Mouse (Mus musculus) hindbrain, embryonic 10.5 days (tissue): ENCODE data around the gene Gm49342. TPM values are rescaled to one million over a fixed set of nuclear protein-coding genes. Genes with fewer than 3 reads are reported as not detected.
"Not testable (repeated sequence)": the region's sequence is repeated elsewhere in the genome, so short reads cannot be mapped to it uniquely, and the experiment has no call there.

ENCODE experiments used
- DNase-seq: peaks from one replicate; pipeline ENCODE4 v3.0.0-alpha.2; 2017; ENCODE audit warnings: low spot score
- H3K27ac ChIP-seq: fragments of 300-500 bp; sonication (generic); 2 replicates; pipeline ENCODE4 v1.5.1; 2016; ENCODE audit warnings: mild to moderate bottlenecking, moderate library complexity
- H3K27me3 ChIP-seq: fragments of 300-500 bp; sonication (generic); 2 replicates; pipeline ENCODE4 v1.6.1; 2016; ENCODE audit warnings: mild to moderate bottlenecking; ENCODE audit not compliant: poor library complexity, insufficient read depth, severe bottlenecking
- H3K36me3 ChIP-seq: fragments of 300-500 bp; sonication (generic); 2 replicates; pipeline ENCODE4 v1.6.1; 2016; ENCODE audit warnings: mild to moderate bottlenecking, moderate library complexity
- H3K4me1 ChIP-seq: fragments of 300-500 bp; sonication (generic); replicated peaks from 2 replicates; pipeline ENCODE4 v1.6.1; 2016; ENCODE audit warnings: mild to moderate bottlenecking
- H3K4me3 ChIP-seq: fragments of 300-500 bp; sonication (generic); 2 replicates; pipeline ENCODE4 v1.5.1; 2016; ENCODE audit warnings: mild to moderate bottlenecking, moderate library complexity
- H3K9me3 ChIP-seq: fragments of 300-500 bp; sonication (generic); 2 replicates; pipeline ENCODE4 v1.6.1; 2016; ENCODE audit warnings: mild to moderate bottlenecking, moderate library complexity
- WGBS: fragments of 180-500 bp; shearing (Covaris S2); methylation state at CpG from one replicate; pipeline ENCODE4 v1.1.7; 2016; 5-methylcytosine and 5-hydroxymethylcytosine counted together
- polyA plus RNA-seq: library from polyadenylated mRNA; unstranded; fragments of >200 nt; fragmentation: Nextera tagmentation; extraction: Ambion mirVana; gene quantifications from 2 replicates; pipeline ENCODE4 v1.2.1, GENCODE M21; 2016

The Gm49342 gene
- not detected in 2 replicates for polyA plus RNA-seq

DNA sequence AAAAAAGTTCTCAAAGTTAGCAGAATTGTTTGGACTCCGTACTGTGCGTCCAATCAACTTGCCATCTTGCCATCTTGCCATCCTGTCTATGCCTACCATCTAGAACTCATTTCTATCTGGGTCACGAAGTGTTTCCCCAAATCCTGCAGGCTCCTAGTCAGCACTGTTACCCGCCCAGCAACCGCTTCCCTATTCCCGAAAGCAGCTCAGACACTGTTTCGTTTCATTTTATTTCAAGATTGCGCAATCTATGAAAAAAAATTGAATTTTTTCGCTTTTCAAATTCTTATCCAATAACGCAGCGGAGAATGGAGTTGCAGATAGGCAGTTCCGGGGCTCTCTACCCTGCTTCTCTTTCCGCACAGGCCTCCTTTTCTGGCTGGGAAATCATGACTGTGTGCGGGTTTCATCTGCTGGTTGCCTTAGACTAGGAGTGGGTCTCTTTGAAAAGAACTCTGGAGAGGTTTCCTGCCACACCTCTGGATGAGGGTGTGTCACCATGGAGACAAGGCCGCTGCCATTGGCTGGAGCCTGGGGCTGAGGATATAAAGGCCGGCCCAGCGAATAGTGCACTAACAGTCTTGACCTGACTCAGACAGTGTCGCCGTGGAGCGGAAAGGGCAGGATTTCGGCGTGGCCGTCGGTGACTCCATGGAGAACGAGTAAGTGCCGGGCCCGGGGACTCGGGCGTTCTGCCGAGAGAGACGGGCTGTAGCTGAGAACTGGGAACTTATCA, at the start of gene Gm49342:
Gm49342 (plus strand) TSS at position 586 of the 736 bp plus-strand sequence.
- Histone ChIP-seq H3K36me3 (peaks cover 8% of the 10 kb centered on the region), H3K9me3 (no peaks in the 10 kb centered on the region), H3K27me3 (no peaks in the 10 kb centered on the region), H3K4me3 (peak within 1 kb of the TSS; percentile 59), H3K27ac (peak within 1 kb of the TSS; percentile 89), H3K4me1 (peaks cover 10% of the 10 kb centered on the region)
- WGBS = 20% methylated on average over 31 of the region's 31 CpGs
- peak; percentile 96 for DNase-seq

DNA sequence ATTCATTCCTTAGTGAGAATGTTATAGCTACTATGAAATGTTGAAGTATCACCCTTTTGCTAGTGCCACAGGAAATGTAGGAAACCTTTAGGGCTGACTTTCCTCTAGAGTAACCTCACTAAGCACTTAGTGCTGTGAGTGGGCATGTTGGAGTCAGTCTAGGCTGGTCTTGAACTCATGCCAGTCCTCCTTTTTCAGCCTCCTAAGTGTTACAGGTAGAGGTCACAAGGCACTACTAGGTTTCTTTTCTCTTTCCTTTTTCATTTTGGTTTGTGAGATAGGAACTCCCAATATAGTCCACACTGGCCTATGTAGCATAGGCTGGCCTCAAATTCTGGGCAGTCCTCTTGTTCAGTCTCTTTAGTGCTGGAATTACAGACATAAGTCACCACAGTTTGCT, 48.9 kb upstream of the Gm49342 start:
- Histone ChIP-seq H3K27ac (no peak overlapping the region), H3K9me3 (0 out of 2 replicates have a peak, but pooled peaks cover 3% of the 10 kb centered on the region), H3K36me3 (no peaks in the 10 kb centered on the region), H3K27me3 (peaks cover 30% of the 10 kb centered on the region), H3K4me1 (peaks cover 16% of the 10 kb centered on the region), H3K4me3 (no peak overlapping the region)
- no peak for DNase-seq

DNA sequence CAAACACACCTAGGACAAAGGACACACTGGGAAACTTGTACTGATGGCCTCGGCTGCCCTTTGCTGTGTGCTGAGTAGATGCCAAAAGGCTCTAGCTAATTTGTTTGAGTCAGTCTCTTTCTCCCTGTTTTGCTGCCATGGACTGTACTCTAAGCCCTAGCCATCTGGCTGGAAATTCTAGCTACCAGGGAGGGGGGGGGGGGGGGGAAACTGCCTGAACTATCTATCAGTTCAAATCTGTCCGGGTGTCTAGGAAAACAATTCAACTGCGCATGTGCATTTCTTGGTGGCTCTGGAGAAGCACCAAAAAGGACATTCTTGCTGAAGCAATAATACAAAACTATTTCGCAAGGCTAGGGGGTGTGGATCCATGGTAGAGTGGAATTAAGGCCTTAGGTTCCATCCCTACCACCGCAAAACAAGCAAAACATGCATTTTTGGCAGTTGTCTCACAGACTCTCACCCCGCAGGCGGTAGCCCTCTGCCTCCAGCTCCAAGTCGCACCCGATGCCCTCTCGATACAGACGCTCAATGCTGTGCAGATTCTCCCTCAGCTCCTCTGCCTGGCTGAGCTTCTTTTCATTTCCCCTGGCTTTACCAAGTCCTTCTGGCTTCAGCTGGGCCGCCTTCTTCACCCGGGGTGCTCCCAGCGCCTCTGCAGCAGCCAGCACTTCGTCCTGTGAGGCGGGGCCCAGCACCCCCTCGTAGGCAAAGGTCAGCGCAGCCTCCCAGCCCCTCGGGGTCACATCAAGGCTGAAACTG, 48.2 kb upstream of the Gm49342 start:
- peaks cover 16% of the 10 kb centered on the region for H3K4me1 ChIP-seq
- peak overlapping the region; percentile 75; the same call in 1 of the 2 replicates for H3K27ac ChIP-seq
- H3K4me3 ChIP-seq = peak overlapping the region; percentile 58
- H3K9me3 ChIP-seq = 0 out of 2 replicates have a peak, but pooled peaks cover 3% of the 10 kb centered on the region
- H3K36me3 ChIP-seq = no peaks in the 10 kb centered on the region
- whole genome bisulfite sequencing = 19% methylated on average over 19 of the region's 19 CpGs
- DNase-seq = peak; percentile 42
- H3K27me3 ChIP-seq = peaks cover 30% of the 10 kb centered on the region

DNA sequence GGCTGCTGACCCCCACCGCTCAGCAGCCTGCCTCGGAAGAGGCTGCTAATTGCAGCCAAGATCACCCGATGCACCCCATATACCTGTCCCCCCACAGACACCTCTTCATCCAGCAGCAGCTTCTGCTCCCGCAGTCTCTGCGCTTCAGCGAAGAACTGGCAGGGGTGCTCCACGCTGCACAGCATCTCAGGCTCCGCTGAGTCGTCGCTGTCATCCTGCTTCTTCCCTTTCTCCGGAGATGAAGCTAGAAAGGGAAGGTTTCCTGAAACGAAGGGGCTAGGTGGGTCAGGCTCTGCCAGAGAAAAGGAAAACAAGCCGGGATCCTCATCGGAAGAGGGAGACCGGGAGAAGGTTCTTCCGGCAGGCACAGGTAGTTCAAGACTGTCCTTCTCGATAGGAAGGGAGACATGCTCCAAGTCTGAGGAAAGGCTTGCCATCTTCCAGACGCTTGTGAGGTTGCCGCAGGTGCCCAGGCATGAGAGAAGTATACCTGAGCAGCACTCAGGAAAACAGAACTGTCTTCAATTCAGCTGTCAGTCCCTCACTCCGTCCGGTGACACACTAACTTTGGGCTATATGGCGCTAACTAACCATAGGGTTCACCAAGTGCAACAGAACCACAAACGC, 47.5 kb upstream of the Gm49342 start:
- peak overlapping the region; percentile 58 for H3K4me3 ChIP-seq
- DNase-seq = peak; percentile 28
- no peaks in the 10 kb centered on the region for H3K36me3 ChIP-seq
- H3K27ac ChIP-seq = 0 out of 2 replicates have a peak overlapping the region, but pooled peaks have one; percentile 75
- H3K27me3 ChIP-seq = peaks cover 30% of the 10 kb centered on the region
- H3K4me1 ChIP-seq = peaks cover 16% of the 10 kb centered on the region
- WGBS = 17% methylated on average over 23 of the region's 23 CpGs
- no peaks in the 10 kb centered on the region for H3K9me3 ChIP-seq

DNA sequence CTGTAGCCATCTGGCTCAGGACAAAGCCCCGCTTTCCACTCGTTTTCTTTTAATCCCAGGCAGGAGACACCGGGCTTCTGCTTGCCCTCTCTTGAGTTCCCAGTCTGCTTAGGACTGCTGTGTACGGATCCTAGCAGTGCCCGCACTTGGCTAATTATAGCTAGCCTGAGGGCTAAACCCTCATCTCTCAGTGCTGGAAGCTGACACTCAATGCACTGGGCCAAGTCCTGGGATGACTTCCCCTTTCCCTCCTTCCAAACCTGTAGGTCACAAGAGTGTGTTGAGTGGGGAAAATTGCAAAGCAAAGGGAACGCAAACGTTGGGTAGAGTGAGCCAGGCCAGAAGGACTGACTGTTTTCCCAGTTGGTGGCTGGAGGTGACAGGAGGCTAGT, 46.9 kb upstream of the Gm49342 start, which contains the start of gene Klhl33:
Klhl33 (minus strand) TSS at position 134 of the 392 bp plus-strand sequence.
- Histone ChIP-seq H3K27me3 (peaks cover 30% of the 10 kb centered on the region), H3K4me3 (peak within 1 kb of the TSS; percentile 58), H3K9me3 (no peaks in the 10 kb centered on the region), H3K36me3 (no peaks in the 10 kb centered on the region), H3K4me1 (peaks cover 16% of the 10 kb centered on the region), H3K27ac (peak within 1 kb of the TSS; percentile 75; the same call in 1 of the 2 replicates)
- 54% methylated on average over 7 of the region's 7 CpGs for WGBS
- peak; percentile 3 for DNase-seq

DNA sequence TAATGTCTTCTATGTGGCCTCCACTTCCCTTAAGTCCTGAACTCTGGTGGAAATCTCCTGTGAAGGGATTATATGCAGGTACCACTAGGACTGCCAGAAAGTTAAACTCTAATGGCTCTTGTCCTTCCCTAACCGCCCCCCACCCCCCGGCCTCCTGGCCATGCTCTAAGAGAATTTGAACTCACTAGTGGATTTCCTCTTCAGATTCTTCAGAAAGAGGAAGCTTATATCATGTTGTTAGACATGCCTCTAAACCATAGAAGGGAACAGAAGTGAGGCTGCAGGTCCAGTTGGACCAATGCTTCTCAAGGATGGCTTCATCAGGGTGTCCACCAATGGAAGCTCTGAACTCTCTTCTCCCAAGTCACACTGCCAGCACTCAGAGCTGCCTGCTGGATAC, 46.3 kb upstream of the Gm49342 start:
- WGBS = 94% methylated on average over 2 of the region's 2 CpGs
- not testable (repeated sequence) for DNase-seq, H3K4me3 ChIP-seq, H3K36me3 ChIP-seq, H3K27ac ChIP-seq, H3K9me3 ChIP-seq
- peaks cover 16% of the 10 kb centered on the region for H3K4me1 ChIP-seq
- H3K27me3 ChIP-seq = peaks cover 30% of the 10 kb centered on the region

DNA sequence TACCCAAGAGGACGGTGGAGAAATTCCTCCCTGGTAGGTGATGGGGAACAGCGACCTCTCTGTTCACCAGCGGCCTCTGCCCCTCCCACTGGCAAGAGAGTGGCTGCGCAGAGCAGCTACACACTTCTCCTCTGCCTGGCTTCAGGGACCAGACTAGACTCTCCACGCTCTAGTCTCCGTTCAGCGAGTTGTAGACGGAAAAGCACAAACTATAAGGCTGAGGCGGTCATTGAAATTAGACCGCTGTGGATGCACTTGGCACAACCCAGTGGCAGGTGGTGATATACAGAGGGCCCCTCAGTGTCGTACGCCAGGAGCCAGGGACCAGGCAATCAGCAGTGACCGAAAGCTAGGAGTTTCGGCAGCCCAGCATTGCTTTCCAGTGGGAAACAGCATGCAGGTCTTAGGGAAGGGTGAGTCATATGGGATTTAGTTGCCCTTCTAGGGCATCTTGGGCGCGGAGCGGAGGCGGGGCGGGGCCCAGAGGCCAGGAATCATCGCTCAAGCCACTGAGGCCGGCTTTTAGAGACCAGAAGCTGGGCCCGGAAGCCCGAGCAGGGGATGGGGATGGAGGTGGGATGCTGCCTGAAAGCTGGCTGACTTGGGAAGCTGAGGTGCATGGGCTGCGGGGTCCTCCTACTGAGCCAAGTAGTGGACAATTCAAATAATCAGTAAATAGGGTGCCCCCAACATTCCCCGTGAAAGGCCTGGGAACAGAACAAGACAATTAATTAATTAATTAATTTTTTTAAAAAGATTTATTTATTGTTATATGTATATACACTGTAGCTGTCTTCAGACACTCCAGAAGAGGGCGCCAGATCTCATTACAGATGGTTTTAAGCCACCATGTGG, 40.1 kb upstream of the Gm49342 start:
- Histone ChIP-seq H3K4me1 (peaks cover 6% of the 10 kb centered on the region; the same call in 1 of the 2 replicates), H3K4me3 (peak overlapping the region; percentile 58), H3K9me3 (no peaks in the 10 kb centered on the region), H3K27ac (peak overlapping the region; percentile 77), H3K36me3 (no peaks in the 10 kb centered on the region), H3K27me3 (no peaks in the 10 kb centered on the region)
- peak; percentile 66 for DNase-seq
- WGBS = 2% methylated on average over 26 of the region's 26 CpGs

DNA sequence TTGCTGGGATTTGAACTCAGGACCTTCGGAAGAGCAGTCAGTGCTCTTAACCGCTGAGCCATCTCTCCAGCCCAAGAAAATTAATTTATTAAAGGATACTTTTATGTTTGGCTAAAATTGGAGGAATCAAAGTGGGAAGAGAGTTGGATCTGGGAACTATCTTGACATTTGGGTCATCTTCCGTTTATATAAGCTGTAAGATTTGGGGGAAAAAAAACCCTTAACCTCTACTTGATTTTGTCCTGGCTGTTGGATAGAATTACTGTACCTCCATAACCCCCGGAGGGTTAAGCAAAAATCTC, 39.5 kb upstream of the Gm49342 start:
- no peak overlapping the region for H3K27ac ChIP-seq
- H3K4me3 ChIP-seq = no peak overlapping the region
- H3K36me3 ChIP-seq = no peaks in the 10 kb centered on the region
- peaks cover 6% of the 10 kb centered on the region; the same call in 1 of the 2 replicates for H3K4me1 ChIP-seq
- no peaks in the 10 kb centered on the region for H3K9me3 ChIP-seq
- no peak for DNase-seq
- no peaks in the 10 kb centered on the region for H3K27me3 ChIP-seq
- 80% methylated on average over 4 of the region's 4 CpGs for WGBS

DNA sequence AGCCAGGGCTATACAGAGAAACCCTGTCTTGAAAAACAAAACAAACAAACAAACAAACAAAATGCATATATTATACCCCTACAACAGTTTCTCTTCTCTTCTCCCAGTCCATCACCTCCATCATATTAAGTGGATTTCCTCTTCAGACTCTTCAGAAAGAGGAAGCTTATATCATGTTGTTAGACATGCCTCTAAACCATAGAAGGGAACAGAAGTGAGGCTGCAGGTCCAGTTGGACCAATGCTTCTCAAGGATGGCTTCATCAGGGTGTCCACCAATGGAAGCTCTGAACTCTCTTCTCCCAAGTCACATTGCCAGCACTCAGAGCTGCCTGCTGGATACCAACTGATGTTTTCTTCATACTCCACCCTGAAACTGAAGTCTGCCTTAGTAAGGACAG, 39.0 kb upstream of the Gm49342 start:
- not testable (repeated sequence) for DNase-seq, H3K4me3 ChIP-seq, H3K27me3 ChIP-seq, H3K27ac ChIP-seq, H3K4me1 ChIP-seq, H3K9me3 ChIP-seq, H3K36me3 ChIP-seq

DNA sequence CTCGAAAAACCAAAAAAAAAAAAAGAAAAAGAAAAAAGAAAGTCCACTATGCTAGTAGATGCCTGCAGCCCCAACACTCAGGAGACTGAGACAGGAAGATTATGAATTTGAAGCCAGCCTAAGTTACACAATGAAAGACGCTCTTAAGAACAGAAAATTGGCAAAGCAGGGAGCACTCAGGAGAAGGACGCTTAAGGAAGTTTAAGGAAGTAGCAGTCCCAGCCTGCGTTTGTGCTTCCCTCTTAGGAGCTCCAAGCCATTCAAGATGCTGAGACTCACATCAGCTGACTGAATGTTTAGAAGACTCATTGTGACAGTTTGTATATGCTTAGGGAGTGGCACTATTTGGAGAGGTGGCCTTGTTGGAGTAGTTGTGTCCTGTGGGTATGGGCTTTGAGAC, 36.2 kb upstream of the Gm49342 start:
- no peak for DNase-seq
- no peak overlapping the region for H3K4me3 ChIP-seq
- peaks cover 6% of the 10 kb centered on the region; the same call in 1 of the 2 replicates for H3K4me1 ChIP-seq
- no peaks in the 10 kb centered on the region for H3K9me3 ChIP-seq
- no peaks in the 10 kb centered on the region for H3K27me3 ChIP-seq
- peaks cover 25% of the 10 kb centered on the region for H3K36me3 ChIP-seq
- WGBS = 86% methylated on average over 4 of the region's 4 CpGs
- H3K27ac ChIP-seq = no peak overlapping the region

DNA sequence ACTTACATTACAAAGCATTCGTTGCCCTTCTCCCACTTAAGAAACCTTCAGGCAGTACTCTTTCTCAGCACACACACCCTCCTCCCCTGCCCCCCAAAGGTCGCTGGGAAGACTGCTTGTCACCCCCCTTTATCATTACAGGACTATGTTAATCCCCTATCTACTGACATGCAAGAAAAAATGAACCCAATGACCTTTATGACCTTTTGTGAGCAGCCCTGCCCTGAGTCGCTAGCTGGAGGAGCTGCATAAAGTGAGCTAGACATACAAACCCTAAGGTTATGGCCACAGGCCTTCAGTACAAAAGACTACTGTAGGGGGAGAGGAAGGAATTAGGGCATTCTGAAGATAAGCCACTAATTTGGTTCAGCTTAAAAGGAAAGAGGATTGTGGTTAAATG, 33.0 kb upstream of the Gm49342 start:
- Histone ChIP-seq H3K9me3 (no peaks in the 10 kb centered on the region), H3K4me3 (no peak overlapping the region), H3K27me3 (no peaks in the 10 kb centered on the region), H3K27ac (no peak overlapping the region), H3K36me3 (peaks cover 55% of the 10 kb centered on the region), H3K4me1 (no peaks in the 10 kb centered on the region)
- no peak for DNase-seq
- 59% methylated on average over 3 of the region's 3 CpGs for WGBS

DNA sequence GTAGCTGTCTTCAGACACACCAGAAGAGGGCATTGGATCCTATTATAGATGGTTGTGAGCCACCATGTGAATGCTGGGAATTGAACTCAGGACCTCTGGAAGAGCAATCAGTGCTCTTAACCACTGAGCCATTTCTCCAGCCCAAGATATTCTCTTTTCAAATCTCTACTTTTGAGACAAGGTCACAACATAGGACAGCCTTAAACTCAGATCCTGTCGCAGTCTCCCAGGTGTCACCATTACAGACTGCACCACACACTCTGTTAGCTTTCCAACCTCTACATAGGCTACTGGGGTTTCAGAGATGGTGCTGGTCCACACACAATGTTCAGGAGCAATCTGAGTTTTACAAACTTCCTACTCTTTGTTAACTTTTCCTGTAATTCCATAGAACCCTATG, 20.9 kb upstream of the Gm49342 start:
- Histone ChIP-seq H3K36me3 (peaks cover 52% of the 10 kb centered on the region), H3K4me1 (peaks cover 27% of the 10 kb centered on the region), H3K4me3 (peak overlapping the region; percentile 84)
- H3K27ac ChIP-seq, H3K27me3 ChIP-seq, H3K9me3 ChIP-seq, DNase-seq: not testable (repeated sequence)
- WGBS = 78% methylated on average over 1 of the region's 1 CpGs
